Mouse (Mus musculus) heart, postnatal 36 days (tissue): ENCODE results near the gene Ins2. TPM values are rescaled to one million over a fixed set of nuclear protein-coding genes. Genes with fewer than 3 reads are reported as not detected.

Source experiments
- DNase-seq, 2 experiments: peaks; one replicate each; pipeline ENCODE4 v3.0.0; 2021 to 2022
- intact Hi-C: fragments of 180-260 bp; cut with DNase I; formaldehyde crosslinking; loops from one replicate; pipeline ENCODE4 v1.15.1; 2025
- total RNA-seq, 2 experiments: library from RNA; stranded (reverse); gene quantifications; 2 replicates each; pipeline ENCODE4 v1.2.3; 2021

The Ins2 gene
- total RNA-seq, 2 experiments from 2014 or later = not detected

DNA sequence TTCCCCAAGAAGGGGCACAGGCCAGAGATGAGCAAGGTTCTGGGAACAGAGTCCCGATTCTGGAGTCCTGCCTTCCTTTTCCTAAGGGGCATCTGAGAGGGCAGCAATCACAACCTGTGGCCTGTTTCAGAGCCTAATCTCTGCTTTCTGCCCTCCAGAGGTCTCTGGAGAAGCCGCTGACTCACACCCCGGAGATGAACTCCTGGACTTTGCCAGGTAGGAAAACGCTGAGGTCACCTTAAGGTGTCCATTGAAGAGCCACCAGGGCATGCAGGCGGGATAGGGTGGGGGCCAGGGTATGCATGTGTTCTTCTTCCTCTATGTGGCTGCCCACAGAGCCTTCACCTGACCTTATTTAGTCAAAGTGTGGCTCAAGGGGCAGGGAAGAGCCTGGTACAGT lies 77.8 kb downstream of the Ins2 start:
- intact Hi-C loops = no loop called here
- no peak for DNase-seq

GRCm38 (mm10) chr7:142664465-142665029 lies 78.6 kb downstream of the Ins2 start:
- intact Hi-C loops = no loop called here
- no peak for DNase-seq

DNA sequence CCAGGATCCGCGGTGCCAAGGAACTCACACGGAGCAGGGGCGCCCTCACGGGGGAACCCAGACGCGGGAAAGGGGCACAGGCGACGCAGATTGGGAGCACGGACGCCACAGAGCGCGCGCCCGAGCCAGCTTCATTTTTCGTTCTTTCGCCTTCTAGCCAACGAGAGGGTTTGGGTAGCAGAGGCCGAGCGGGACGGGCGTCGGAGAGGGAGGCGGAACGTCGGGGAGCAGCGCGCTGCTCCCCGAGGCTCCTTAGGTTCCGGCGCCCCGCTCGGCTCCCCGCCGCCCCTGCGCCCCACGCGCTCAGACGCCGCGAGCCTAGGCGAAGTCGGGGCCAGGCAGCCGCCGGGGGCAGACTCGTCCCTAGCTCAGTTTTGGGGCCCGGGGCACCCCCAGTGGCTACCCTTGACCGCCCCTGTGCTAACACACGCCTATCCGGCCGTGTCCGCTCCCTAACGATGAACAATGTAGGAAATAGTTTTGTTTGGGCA lies 79.2 kb downstream of the Ins2 start:
- intact Hi-C loops = no loop called here
- peak; percentile 34 to 36 for DNase-seq

- DNase-seq = no peak
- intact Hi-C loops = no loop called here
Observed at GRCm38 (mm10) chr7:142663151-142663550, 80.0 kb downstream of the Ins2 start.

DNA sequence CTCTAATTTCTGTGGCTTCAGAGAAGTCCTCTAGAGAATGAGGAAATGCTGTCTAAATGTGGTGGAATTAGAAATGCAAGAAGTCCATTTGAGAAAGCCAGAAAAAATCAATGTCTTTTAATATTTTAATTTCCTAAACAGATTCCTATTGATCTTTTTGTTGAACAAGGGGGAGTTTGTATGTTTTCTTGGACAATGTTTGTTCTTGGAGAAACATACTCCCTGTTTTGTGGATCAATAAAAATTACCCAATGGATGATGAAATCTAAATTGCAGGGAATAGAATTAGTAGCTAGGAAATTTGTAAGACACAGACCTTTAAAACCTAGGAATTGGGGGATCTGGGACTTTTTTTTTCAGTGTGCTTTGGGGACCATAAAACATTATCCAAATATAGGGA lies 81.4 kb downstream of the Ins2 start:
- DNase-seq = no peak
- intact Hi-C loops = no loop called here

DNA sequence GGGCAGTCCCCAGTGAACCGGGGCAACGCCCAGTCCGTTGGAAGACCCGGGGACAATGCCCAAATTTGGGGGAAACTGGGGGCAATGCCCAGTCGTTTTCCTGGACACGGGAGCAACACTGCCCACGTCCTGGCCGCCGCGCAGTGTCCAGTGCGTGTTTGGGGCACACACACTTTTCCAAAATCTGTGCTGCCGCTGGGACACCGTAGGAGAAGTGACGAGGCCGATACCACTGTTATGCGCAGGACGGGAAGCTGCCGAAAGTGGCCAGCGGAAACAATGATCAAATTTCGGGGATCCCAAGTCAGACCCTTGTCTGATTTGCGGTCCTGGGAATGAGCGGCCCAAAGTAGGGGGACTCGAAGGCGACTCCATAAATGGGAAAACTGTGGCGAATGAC lies 82.1 kb downstream of the Ins2 start:
- intact Hi-C loops = no loop called here
- no peak for DNase-seq

DNA sequence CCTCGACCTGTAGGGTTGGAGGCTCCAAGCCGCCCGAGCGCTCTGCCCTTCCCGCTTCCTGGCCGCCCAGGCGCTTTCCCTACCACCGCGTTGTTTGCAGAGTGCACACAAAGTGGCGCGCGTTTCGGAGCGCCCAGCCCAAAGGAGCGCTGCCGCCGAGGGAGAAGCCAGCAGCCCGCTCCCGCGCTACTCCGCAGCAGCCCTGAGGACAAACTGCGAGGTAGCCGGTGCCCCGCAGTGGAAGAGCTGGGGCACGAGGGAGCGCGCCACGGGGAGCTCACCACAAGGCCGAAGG lies 82.6 kb downstream of the Ins2 start:
- DNase-seq = peak in 1 of 2 experiments; percentile 31
- intact Hi-C loops = no loop called here

DNA sequence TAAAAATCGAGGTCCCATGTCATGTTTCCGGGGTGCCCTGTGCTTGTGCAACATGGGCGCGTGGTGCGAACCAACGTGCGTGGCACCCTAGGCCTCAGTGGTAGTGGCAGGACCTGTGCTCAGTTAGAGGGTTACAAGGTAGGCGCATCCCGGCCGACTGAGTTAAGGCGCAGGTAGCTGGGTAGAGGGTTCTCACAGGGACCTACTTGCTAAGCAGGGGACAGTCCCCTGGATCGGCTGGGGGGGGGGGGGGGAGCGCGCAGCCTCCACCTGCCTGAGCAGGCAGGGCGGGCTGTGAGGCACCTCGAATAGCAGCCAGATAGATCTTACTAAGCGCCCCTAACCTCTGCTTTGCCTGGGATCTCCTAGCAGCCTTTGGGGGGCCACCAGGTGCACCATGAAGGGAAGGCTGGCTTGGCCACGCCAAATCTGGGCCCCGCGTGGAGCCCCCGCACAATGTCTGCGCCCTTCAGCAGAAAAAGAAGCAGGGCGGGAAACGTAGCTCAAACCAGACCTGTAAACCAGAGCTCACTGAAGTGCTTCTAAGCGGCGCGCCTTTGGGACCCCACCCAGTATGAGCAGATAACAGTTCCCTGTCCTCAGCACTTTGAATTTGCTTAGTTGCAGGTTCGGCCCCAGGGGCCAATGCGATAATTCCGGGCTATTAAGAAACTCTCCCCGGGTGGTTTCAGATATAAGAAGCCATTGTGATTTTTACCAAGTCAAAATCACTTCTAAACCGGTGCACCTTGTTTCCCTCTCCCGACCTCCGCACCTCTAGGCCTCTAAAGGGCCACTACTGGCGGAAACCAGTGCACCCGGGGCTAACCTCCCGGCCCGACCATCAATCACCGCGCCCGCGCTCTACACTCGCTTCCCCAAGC lies 83.2 kb downstream of the Ins2 start:
- intact Hi-C loops = no loop called here
- DNase-seq = peak in 1 of 2 experiments; percentile 12

GRCm38 (mm10) chr7:142659181-142659681 lies 84.0 kb downstream of the Ins2 start:
- intact Hi-C loops = no loop called here
- DNase-seq = peak; percentile 31 to 35

- DNase-seq = no peak
- intact Hi-C loops = no loop called here
Observed at GRCm38 (mm10) chr7:142658681-142659180, 84.5 kb downstream of the Ins2 start.

DNA sequence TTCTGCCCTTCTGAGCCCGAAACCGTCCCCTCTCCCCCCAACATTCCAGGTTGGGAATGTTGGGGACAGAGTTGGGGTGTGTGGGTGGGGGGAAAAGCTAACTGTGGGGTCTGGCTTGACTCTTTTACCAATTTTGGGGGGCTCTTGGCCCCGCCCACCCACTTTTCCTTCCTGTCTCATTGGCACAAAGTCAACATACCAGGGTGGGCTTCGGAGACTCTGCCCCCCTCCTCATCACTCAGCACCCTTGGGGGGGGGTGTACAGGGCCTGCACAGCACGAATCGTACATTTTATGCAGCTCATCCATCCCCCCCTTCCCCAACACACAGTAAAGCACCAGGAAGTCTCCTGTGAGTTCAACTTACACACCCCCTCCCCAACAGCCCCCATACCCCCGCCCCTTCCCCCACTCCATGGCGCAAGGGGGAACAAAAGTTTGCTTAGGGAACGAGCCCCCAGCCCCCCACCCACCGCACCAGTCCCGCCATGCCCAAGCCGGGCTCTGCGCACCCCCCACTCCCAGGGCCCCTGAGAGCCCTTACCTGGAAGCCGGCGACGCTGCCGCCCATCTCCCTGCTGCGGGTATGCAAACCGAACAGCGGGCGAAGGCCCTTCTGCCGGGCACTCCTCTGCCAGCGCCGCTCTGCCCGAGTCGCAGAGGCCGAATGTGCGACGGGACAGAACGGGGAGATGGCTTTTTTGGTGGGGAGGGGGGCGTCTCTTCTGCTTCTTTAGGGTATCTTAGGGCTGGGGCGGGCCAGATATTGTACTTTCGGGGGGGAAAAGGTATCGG lies 85.2 kb downstream of the Ins2 start:
- no peak for DNase-seq

GRCm38 (mm10) chr7:142657341-142657791 lies 85.8 kb downstream of the Ins2 start:
- intact Hi-C loops = no loop called here
- DNase-seq = no peak

More for the DNA sequence above, 85.2 kb downstream of the Ins2 start:
- intact Hi-C loops = no loop called here

GRCm38 (mm10) chr7:142656055-142656454 lies 87.1 kb downstream of the Ins2 start:
- no peak for DNase-seq
- intact Hi-C loops = no loop called here

- intact Hi-C loops = no loop called here
- DNase-seq = no peak
Observed at GRCm38 (mm10) chr7:142655633-142656032, 87.5 kb downstream of the Ins2 start.

DNA sequence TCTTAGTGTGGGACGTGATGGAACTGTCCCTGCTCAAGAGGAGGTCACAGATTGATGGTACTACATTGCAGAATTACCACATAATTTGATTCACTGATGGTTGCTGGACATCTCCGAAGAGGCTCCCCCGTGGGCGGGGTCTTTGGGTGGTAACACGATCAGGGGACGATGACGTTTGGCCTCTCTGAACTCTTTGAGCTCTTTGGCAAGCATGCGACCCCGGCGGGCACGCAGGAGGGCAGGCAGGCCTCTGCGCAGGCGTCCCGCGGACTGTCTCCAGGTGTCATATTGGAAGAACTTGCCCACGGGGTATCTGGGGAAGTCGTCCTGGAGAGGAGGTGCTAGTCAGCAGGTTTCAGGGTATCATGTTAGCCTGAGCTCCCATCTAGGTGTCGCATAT lies 89.5 kb downstream of the Ins2 start:
- intact Hi-C loops = no loop called here
- no peak for DNase-seq

GRCm38 (mm10) chr7:142646676-142647075 lies 96.5 kb downstream of the Ins2 start:
- no peak for DNase-seq
- intact Hi-C loops = no loop called here

DNA sequence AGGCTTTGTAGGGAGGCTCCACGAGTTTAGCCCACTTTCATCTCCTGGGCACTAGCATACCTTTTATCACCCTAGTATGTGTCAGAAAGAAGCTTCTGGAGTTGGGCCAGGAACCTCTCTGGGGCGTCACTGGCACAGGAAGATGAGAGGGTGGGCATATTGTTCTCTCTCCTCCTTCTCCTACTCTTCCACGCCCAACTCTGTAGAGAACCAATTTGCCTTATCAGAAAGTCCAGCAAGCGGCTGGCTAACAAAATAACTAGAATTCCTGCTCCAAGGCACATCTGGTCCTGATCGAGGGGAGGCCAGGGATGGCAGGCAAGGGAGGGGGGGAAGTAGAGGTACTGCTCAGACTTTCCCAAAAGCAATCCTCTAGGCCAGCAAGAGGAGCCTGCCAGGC lies 98.1 kb downstream of the Ins2 start:
- DNase-seq = no peak
- intact Hi-C loops = no loop called here

DNA sequence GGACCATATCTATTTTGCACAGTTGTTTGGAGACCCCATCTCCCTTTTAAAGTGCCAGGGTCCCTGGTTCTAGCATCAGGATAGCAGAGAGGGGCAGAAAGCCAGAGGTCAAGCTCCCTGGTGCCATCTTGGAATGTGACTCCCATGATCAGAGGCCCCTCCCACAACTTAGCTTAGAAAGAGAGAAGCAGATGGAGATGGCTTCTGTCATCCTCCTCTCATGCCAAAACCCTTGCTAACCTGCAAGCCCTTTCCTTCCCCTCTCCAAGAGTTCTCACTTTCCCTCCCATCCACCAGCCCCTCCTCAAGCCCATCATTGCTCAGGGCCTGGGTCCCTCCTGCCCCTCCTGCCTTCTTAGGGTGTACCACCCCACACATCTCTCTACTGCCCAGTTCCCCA lies 107.0 kb downstream of the Ins2 start:
- intact Hi-C loops = no loop called here
- no peak for DNase-seq

- intact Hi-C loops = no loop called here
Observed at GRCm38 (mm10) chr7:142630691-142631090, 112.5 kb downstream of the Ins2 start.

GRCm38 (mm10) chr7:142629806-142630205 lies 113.4 kb downstream of the Ins2 start:
- DNase-seq = no peak
- intact Hi-C loops = no loop called here

More at GRCm38 (mm10) chr7:142630691-142631090, 112.5 kb downstream of the Ins2 start:
- no peak for DNase-seq
